Mouse (Mus musculus): ENCODE measurements around the gene Dag1. TPM values are rescaled to one million over a fixed set of nuclear protein-coding genes. Genes with fewer than 3 reads are reported as not detected.

The Dag1 gene
- polyA plus RNA-seq, 1 experiment from 2014 or later = 52.7 TPM

DNA sequence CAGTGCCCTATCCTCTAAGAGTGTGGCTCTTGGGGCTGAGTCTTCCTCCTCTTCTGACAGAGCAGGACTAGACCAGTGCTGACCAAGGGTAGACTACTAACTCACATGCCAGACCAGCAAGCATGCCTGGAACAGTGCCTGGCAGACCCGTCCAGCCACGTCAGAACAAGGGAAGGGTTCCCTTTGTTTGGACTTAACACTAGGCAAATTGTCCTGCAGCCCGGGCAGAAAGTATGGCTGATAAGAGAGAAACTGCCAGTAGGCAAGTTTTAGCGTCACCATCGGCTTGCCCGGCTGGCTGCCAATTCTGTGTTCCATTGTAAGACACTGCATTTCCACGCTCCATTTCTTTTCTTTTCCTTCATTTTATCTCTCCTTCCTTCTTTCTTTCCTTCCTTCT, 3.9 kb upstream of the Dag1 start:
- TF ChIP-seq EP300 (optimal IDR thresholded peaks at IDR 0.05) (no peak), CTCF (IDR thresholded peaks at IDR 0.05; ENCODE audit: low read depth) (no peak)
- ATAC-seq (ENCODE audit: low FRiP score, low TSS enrichment) (peak; percentile 20; the same call in 1 of the 2 replicates), DNase-seq (ENCODE audit: low spot score) (peak; percentile 84)
- 67% methylated on average over 7 of the region's 7 CpGs for WGBS
- no peak overlapping the region for H3K4me2 ChIP-seq (replicated peaks; ENCODE audit: low read depth)
- H3K27me3 ChIP-seq (ENCODE audit: control insufficient read depth, insufficient read depth, low read length) = no peaks in the 10 kb centered on the region
- peak overlapping the region; percentile 80 for H3K27ac ChIP-seq (replicated peaks)
- H3K4me3 ChIP-seq (ENCODE audit: low read depth, low read length) = no peak overlapping the region
- H3K9ac ChIP-seq (ENCODE audit: low read length) = no peak overlapping the region
- peaks cover 4% of the 10 kb centered on the region; the same call in 1 of the 2 replicates for H3K4me1 ChIP-seq (replicated peaks; ENCODE audit: control insufficient read depth, insufficient read depth)
- H3K9me3 ChIP-seq (ENCODE audit: control insufficient read depth, low read length) = no peaks in the 10 kb centered on the region
- H3K36me3 ChIP-seq (ENCODE audit: control insufficient read depth, insufficient read depth, low read length) = no peaks in the 10 kb centered on the region

- Histone ChIP-seq H3K36me3 (ENCODE audit: control insufficient read depth, insufficient read depth, low read length) (no peaks in the 10 kb centered on the region), H3K9ac (ENCODE audit: low read length) (no peak overlapping the region), H3K27me3 (ENCODE audit: control insufficient read depth, insufficient read depth, low read length) (no peaks in the 10 kb centered on the region), H3K9me3 (ENCODE audit: control insufficient read depth, low read length) (no peaks in the 10 kb centered on the region), H3K4me1 (replicated peaks; ENCODE audit: control insufficient read depth, insufficient read depth) (peaks cover 12% of the 10 kb centered on the region), H3K27ac (replicated peaks) (0 out of 2 replicates have a peak overlapping the region, but pooled peaks have one; percentile 30), H3K4me3 (ENCODE audit: low read depth, low read length) (no peak overlapping the region), H3K4me2 (replicated peaks; ENCODE audit: low read depth) (no peak overlapping the region)
- DNase-seq (ENCODE audit: low spot score) (no peak), ATAC-seq (ENCODE audit: low FRiP score, low TSS enrichment) (no peak)
- no peak for TF ChIP-seq EP300 (optimal IDR thresholded peaks at IDR 0.05)
- peak; percentile 5; the same call in 1 of the 2 replicates for TF ChIP-seq CTCF (IDR thresholded peaks at IDR 0.05; ENCODE audit: low read depth)
- WGBS = 67% methylated on average over 10 of the region's 10 CpGs
Measured at GRCm38 (mm10) chr9:108266261-108266935, 2.6 kb upstream of the Dag1 start.

DNA sequence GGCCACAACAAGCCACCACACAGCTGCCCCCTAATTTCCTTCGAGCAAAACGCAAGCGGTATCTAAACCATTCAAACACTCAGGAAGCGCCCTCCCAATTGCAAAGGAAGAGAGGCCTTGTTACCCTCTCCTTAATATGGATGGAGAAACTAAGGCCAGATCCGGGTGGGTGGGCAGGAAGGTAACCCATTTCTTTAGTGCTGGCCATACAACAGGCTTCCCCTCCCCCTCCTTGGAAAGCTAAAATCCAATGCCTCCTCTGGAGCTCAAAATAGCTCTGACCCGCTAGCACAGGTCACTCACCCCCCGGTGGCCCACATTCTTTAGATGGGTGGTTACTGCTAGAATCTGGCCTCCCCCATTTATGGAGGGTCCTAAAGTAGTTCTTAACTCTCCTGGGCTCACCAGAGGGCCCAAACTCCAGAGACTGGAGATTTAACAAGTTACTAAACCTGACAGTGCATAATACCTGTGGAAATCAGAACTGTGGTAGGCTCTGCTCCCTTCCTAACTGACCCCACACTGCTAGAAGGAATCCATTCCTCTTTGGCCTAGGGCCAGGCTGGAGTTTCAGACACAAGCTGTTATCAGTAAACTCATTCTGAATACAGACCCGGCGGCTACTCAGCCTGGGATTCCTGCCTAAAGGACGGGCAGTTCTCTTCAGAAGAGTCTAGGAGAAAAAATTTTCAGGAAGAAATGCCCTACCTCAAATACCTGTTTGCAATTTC, 598 bp upstream of the Dag1 start:
- TF ChIP-seq EP300 (optimal IDR thresholded peaks at IDR 0.05) (no peak), CTCF (IDR thresholded peaks at IDR 0.05; ENCODE audit: low read depth) (peak; percentile 7; the same call in 1 of the 2 replicates)
- ATAC-seq (ENCODE audit: low FRiP score, low TSS enrichment) (no peak; the same call in 1 of the 2 replicates), DNase-seq (ENCODE audit: low spot score) (peak; percentile 61)
- H3K4me3 ChIP-seq (ENCODE audit: low read depth, low read length) = peak overlapping the region; percentile 95
- no peaks in the 10 kb centered on the region for H3K27me3 ChIP-seq (ENCODE audit: control insufficient read depth, insufficient read depth, low read length)
- H3K9ac ChIP-seq (ENCODE audit: low read length) = peak overlapping the region; percentile 60
- peak overlapping the region; percentile 98 for H3K27ac ChIP-seq (replicated peaks)
- peak overlapping the region; percentile 61 for H3K4me2 ChIP-seq (replicated peaks; ENCODE audit: low read depth)
- H3K4me1 ChIP-seq (replicated peaks; ENCODE audit: control insufficient read depth, insufficient read depth) = peaks cover 13% of the 10 kb centered on the region
- no peaks in the 10 kb centered on the region for H3K9me3 ChIP-seq (ENCODE audit: control insufficient read depth, low read length)
- 7% methylated on average over 10 of the region's 10 CpGs for WGBS
- no peaks in the 10 kb centered on the region for H3K36me3 ChIP-seq (ENCODE audit: control insufficient read depth, insufficient read depth, low read length)

- ATAC-seq (ENCODE audit: low FRiP score, low TSS enrichment) (peak; percentile 47), DNase-seq (ENCODE audit: low spot score) (no peak)
- peaks cover 13% of the 10 kb centered on the region for H3K4me1 ChIP-seq (replicated peaks; ENCODE audit: control insufficient read depth, insufficient read depth)
- WGBS = under 1% methylated on average over 53 of the region's 62 CpGs
- H3K27ac ChIP-seq (replicated peaks) = peak overlapping the region; percentile 98
- no peaks in the 10 kb centered on the region for H3K9me3 ChIP-seq (ENCODE audit: control insufficient read depth, low read length)
- H3K27me3 ChIP-seq (ENCODE audit: control insufficient read depth, insufficient read depth, low read length) = no peaks in the 10 kb centered on the region
- H3K36me3 ChIP-seq (ENCODE audit: control insufficient read depth, insufficient read depth, low read length) = no peaks in the 10 kb centered on the region
- peak overlapping the region; percentile 89 for H3K9ac ChIP-seq (ENCODE audit: low read length)
- TF ChIP-seq EP300 (optimal IDR thresholded peaks at IDR 0.05) (no peak), CTCF (IDR thresholded peaks at IDR 0.05; ENCODE audit: low read depth) (no peak)
- peak overlapping the region; percentile 61 for H3K4me2 ChIP-seq (replicated peaks; ENCODE audit: low read depth)
- H3K4me3 ChIP-seq (ENCODE audit: low read depth, low read length) = peak overlapping the region; percentile 95
Measured at GRCm38 (mm10) chr9:108263131-108263681, 552 bp downstream of the Dag1 start.

DNA sequence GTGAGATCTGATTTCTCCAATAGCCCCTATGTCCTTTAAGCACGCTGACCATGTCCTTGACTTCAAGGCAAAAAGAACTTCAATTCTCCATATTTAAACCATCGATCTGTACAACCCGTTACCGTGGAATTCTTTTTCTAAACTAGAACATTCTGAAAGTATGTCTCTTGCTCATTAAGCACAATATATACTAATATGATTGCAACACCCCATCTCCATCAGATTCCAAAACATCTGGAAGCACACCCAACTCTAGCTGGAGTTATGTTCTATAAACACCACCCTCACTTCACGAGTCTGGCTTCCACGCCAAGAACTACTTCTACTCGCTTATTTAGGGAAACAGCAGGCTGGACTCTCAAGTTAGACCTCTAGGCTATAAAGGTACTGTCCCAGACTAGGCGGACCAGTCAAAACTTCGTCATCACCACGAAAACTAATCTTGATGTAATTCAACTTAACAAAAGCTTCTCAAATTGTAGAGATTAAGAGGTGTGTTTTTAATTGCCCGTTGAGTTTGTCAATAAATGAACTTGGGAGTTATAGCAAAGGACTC, 1.2 kb downstream of the Dag1 start:
- Histone ChIP-seq H3K4me2 (replicated peaks; ENCODE audit: low read depth) (peak overlapping the region; percentile 61), H3K4me3 (ENCODE audit: low read depth, low read length) (peak overlapping the region; percentile 95), H3K4me1 (replicated peaks; ENCODE audit: control insufficient read depth, insufficient read depth) (peaks cover 13% of the 10 kb centered on the region), H3K27me3 (ENCODE audit: control insufficient read depth, insufficient read depth, low read length) (no peaks in the 10 kb centered on the region), H3K27ac (replicated peaks) (peak overlapping the region; percentile 98), H3K9ac (ENCODE audit: low read length) (peak overlapping the region; percentile 89), H3K9me3 (ENCODE audit: control insufficient read depth, low read length) (no peaks in the 10 kb centered on the region), H3K36me3 (ENCODE audit: control insufficient read depth, insufficient read depth, low read length) (no peaks in the 10 kb centered on the region)
- ATAC-seq (ENCODE audit: low FRiP score, low TSS enrichment) = no peak
- no peak for TF ChIP-seq CTCF (IDR thresholded peaks at IDR 0.05; ENCODE audit: low read depth)
- no peak for TF ChIP-seq EP300 (optimal IDR thresholded peaks at IDR 0.05)
- DNase-seq (ENCODE audit: low spot score) = no peak
- WGBS = 17% methylated on average over 11 of the region's 11 CpGs

Measured in stomach, postnatal 0 days (tissue).